Comparison of ENCODE assay signal across 14 mouse cellular contexts in genomic region chr9:47123113-47123512, GRCm38 (mm10).
DNase-seq lines count a peak whose midpoint lies in the region; ATAC-seq lines count a peak whose summit lies in the region.
"Had no signal": no experiment of that assay in that cellular context is flagged by ENCODE, and none has a peak within 500 bp of the region (broad histone marks: within the 10 kb centered on the region; RNA-seq: fewer than 3 reads in every experiment).

No protein-coding gene starts in this region.

- H3K9me3 ChIP-seq in hindbrain, embryonic 15.5 days, result no peaks in the 10 kb centered on the region
- no peaks in the 10 kb centered on the region for H3K9me3 ChIP-seq in hindbrain, embryonic 12.5 days (replicated peaks)
- H3K9me3 ChIP-seq: embryonic facial prominence, embryonic 10.5 days; kidney, embryonic 15.5 days; limb, embryonic 15.5 days; midbrain, embryonic 15.5 days; neural tube, embryonic 12.5 days had no signal

- ATAC-seq in hindbrain, embryonic 15.5 days (ENCODE audit: low FRiP score, low read depth), result peak; percentile 56; the same call in 1 of the 2 replicates
- no peak for ATAC-seq in hindbrain, embryonic 12.5 days (ENCODE audit: low FRiP score)
- ATAC-seq: midbrain, embryonic 15.5 days had no signal

- H3K4me3 ChIP-seq in hindbrain, embryonic 15.5 days, result no peak overlapping the region
- H3K4me3 ChIP-seq in hindbrain, embryonic 12.5 days, result no peak overlapping the region
- H3K4me3 ChIP-seq: embryonic facial prominence, embryonic 10.5 days; kidney, embryonic 15.5 days; limb, embryonic 15.5 days; midbrain, embryonic 15.5 days; neural tube, embryonic 12.5 days had no signal

- H3K27ac ChIP-seq in hindbrain, embryonic 15.5 days (replicated peaks), result no peak overlapping the region
- no peak overlapping the region for H3K27ac ChIP-seq in hindbrain, embryonic 12.5 days
- H3K27ac ChIP-seq: embryonic facial prominence, embryonic 10.5 days; kidney, embryonic 15.5 days; limb, embryonic 15.5 days; midbrain, embryonic 15.5 days; neural tube, embryonic 12.5 days; stomach, postnatal 0 days had no signal

- DNase-seq in right cerebral cortex, postnatal 10 days (ENCODE audit: low spot score in 2 of 2), result peak; percentile 30 to 31
- DNase-seq in right cerebral cortex, postnatal 25 days, result no peak
- peak; percentile 26 for DNase-seq in cerebellum, adult 8-10 months
- DNase-seq in adipocyte (ENCODE audit: low spot score), result no peak
- DNase-seq in urinary bladder, postnatal 25 days (ENCODE audit: low spot score), result no peak
- DNase-seq: thymus, postnatal 25 days had no signal

- no peaks in the 10 kb centered on the region for H3K27me3 ChIP-seq in hindbrain, embryonic 15.5 days
- H3K27me3 ChIP-seq in hindbrain, embryonic 12.5 days, result peaks cover 5% of the 10 kb centered on the region; the same call in 1 of the 2 replicates
- H3K27me3 ChIP-seq: kidney, embryonic 15.5 days; limb, embryonic 15.5 days; midbrain, embryonic 15.5 days had no signal

- H3K9ac ChIP-seq in hindbrain, embryonic 15.5 days, result no peak overlapping the region
- H3K9ac ChIP-seq in hindbrain, embryonic 12.5 days, result no peak overlapping the region
- H3K9ac ChIP-seq: kidney, embryonic 15.5 days; limb, embryonic 15.5 days; midbrain, embryonic 15.5 days; neural tube, embryonic 12.5 days had no signal

- WGBS in hindbrain, embryonic 15.5 days, result 55% methylated on average over 2 of the region's 2 CpGs
- 90% methylated on average over 2 of the region's 2 CpGs for WGBS in hindbrain, embryonic 12.5 days

- no peak overlapping the region for H3K4me2 ChIP-seq in hindbrain, embryonic 15.5 days
- H3K4me2 ChIP-seq in hindbrain, embryonic 12.5 days (replicated peaks), result no peak overlapping the region
- H3K4me2 ChIP-seq: kidney, embryonic 15.5 days; limb, embryonic 15.5 days; midbrain, embryonic 15.5 days; neural tube, embryonic 12.5 days had no signal

- no peaks in the 10 kb centered on the region for H3K36me3 ChIP-seq in hindbrain, embryonic 15.5 days
- no peaks in the 10 kb centered on the region for H3K36me3 ChIP-seq in hindbrain, embryonic 12.5 days
- H3K36me3 ChIP-seq: embryonic facial prominence, embryonic 10.5 days; kidney, embryonic 15.5 days; limb, embryonic 15.5 days; midbrain, embryonic 15.5 days; neural tube, embryonic 12.5 days had no signal

- H3K4me1 ChIP-seq in hindbrain, embryonic 15.5 days (replicated peaks), result no peaks in the 10 kb centered on the region
- no peaks in the 10 kb centered on the region for H3K4me1 ChIP-seq in hindbrain, embryonic 12.5 days
- H3K4me1 ChIP-seq: embryonic facial prominence, embryonic 10.5 days; kidney, embryonic 15.5 days; limb, embryonic 15.5 days; midbrain, embryonic 15.5 days; neural tube, embryonic 12.5 days had no signal

Comparison
In these comparisons a context has a peak if more than half of its experiments do, and no peak if none do; other contexts are left out.
1. DNase-seq: peak in right cerebral cortex, postnatal 10 days (2 of 2) and cerebellum, adult 8-10 months (single experiment); none in right cerebral cortex, postnatal 25 days (single experiment), adipocyte (single experiment) and urinary bladder, postnatal 25 days (single experiment).